Mouse (Mus musculus) CH12.LX (cell line): ENCODE measurements around the gene Atp8a2. TPM values are rescaled to one million over a fixed set of nuclear protein-coding genes. Genes with fewer than 3 reads are reported as not detected.

ENCODE experiments used
- DNase-seq: peaks from one replicate; pipeline ENCODE4 v3.0.0-alpha.2; 2013; ENCODE audit errors: extremely low read depth
- H3K27ac ChIP-seq: 2 replicates; pipeline ENCODE4 v1.5.1; 2012; ENCODE audit warnings: low read depth, mild to moderate bottlenecking, control low read depth, moderate library complexity; ENCODE audit not compliant: insufficient read depth
- H3K27me3 ChIP-seq: replicated peaks from 2 replicates; pipeline ENCODE3; 2012; ENCODE audit warnings: inconsistent platforms
- H3K36me3 ChIP-seq, 2 experiments: replicated peaks in 1 of 2; 2 replicates each; pipeline versions ENCODE3 to v1.6.1; 2012; ENCODE audit warnings: inconsistent platforms in 1 of 2, low read length in 1 of 2, mild to moderate bottlenecking in 1 of 2, mixed read lengths in 1 of 2, moderate library complexity in 1 of 2; ENCODE audit not compliant: control insufficient read depth in 1 of 2, insufficient read depth in 1 of 2
- H3K4me1 ChIP-seq, 2 experiments: 2 replicates each; pipeline ENCODE4 v1.6.1; 2012; ENCODE audit warnings: inconsistent platforms in 1 of 2, moderate library complexity in 1 of 2; ENCODE audit not compliant: insufficient read depth in 2 of 2, control insufficient read depth in 1 of 2
- H3K4me2 ChIP-seq: 2 replicates; pipeline ENCODE4 v1.6.1; 2012; ENCODE audit warnings: low read depth, mild to moderate bottlenecking, control low read depth; ENCODE audit not compliant: poor library complexity, insufficient read depth, severe bottlenecking
- H3K4me3 ChIP-seq, 3 experiments: fragments of 150-350 bp in 1 of 3; sonication (generic) in 1 of 3; replicated peaks in 1 of 3; 2 replicates each; pipeline versions ENCODE3 to v1.5.1; 2011 to 2012; ENCODE audit warnings: low read depth in 2 of 3, low read length in 2 of 3, mild to moderate bottlenecking in 2 of 3, moderate library complexity in 2 of 3, control low read depth in 1 of 3, improper control_type of control experiment in 1 of 3, inconsistent platforms in 1 of 3, mixed read lengths in 1 of 3; ENCODE audit not compliant: poor library complexity in 1 of 3
- H3K79me2 ChIP-seq: replicated peaks from 2 replicates; pipeline ENCODE4 v1.6.1; 2012; ENCODE audit warnings: mild to moderate bottlenecking, moderate library complexity; ENCODE audit not compliant: control insufficient read depth, poor library complexity, insufficient read depth, severe bottlenecking; ENCODE audit errors: extremely low read depth
- H3K9ac ChIP-seq: 2 replicates; pipeline ENCODE4 v1.6.1; 2012; ENCODE audit warnings: low read depth, mild to moderate bottlenecking, control low read depth, moderate library complexity; ENCODE audit not compliant: insufficient read depth
- H3K9me3 ChIP-seq: replicated peaks from 2 replicates; pipeline ENCODE3; 2012; ENCODE audit warnings: low read length, inconsistent platforms, mixed read lengths
- BHLHE40 ChIP-seq: IDR thresholded peaks from 2 replicates; pipeline ENCODE4 v1.6.1; 2011; ENCODE audit warnings: mild to moderate bottlenecking, low read depth, low read length, improper control_type of control experiment
- CHD1 ChIP-seq: IDR thresholded peaks from 2 replicates; pipeline ENCODE4 v1.6.1; 2012; ENCODE audit warnings: low read depth, low read length, improper control_type of control experiment, inconsistent platforms
- CHD2 ChIP-seq: IDR thresholded peaks from 2 replicates; pipeline ENCODE4 v1.6.1; 2011; ENCODE audit warnings: low read length, improper control_type of control experiment
- CTCF ChIP-seq, 2 experiments: IDR thresholded peaks in 1 of 2; conservative IDR thresholded peaks in 1 of 2; 2 replicates each; pipeline ENCODE4 v1.5.1; 2011 to 2012; ENCODE audit warnings: low read depth in 2 of 2, low read length in 2 of 2, improper control_type of control experiment in 1 of 2, inconsistent platforms in 1 of 2, mild to moderate bottlenecking in 1 of 2, moderate library complexity in 1 of 2
- ELF1 ChIP-seq: IDR thresholded peaks from 2 replicates; pipeline ENCODE4 v1.6.1; 2014; ENCODE audit warnings: low read depth, mild to moderate bottlenecking, inconsistent platforms, low read length, improper control_type of control experiment
- EP300 ChIP-seq: IDR thresholded peaks from 2 replicates; pipeline ENCODE4 v1.6.1; 2011; ENCODE audit warnings: low read length, improper control_type of control experiment
- GABPA ChIP-seq: IDR thresholded peaks from 2 replicates; pipeline ENCODE4 v1.6.1; 2012; ENCODE audit warnings: low read depth, low read length, improper control_type of control experiment, inconsistent platforms; ENCODE audit not compliant: insufficient replicate concordance
- HCFC1 ChIP-seq: IDR thresholded peaks from 2 replicates; pipeline ENCODE4 v1.6.1; 2012; ENCODE audit warnings: low read depth, mild to moderate bottlenecking, inconsistent platforms, low read length, improper control_type of control experiment
- IRF4 ChIP-seq: IDR thresholded peaks from 2 replicates; pipeline ENCODE4 v1.6.1; 2014; ENCODE audit warnings: low read depth, mild to moderate bottlenecking, inconsistent platforms, low read length, improper control_type of control experiment
- JUN ChIP-seq: IDR thresholded peaks from 2 replicates; pipeline ENCODE4 v1.6.1; 2011; ENCODE audit warnings: low read depth, mild to moderate bottlenecking, low read length, improper control_type of control experiment, moderate library complexity; ENCODE audit not compliant: insufficient read depth
- KAT2A ChIP-seq: IDR thresholded peaks from 2 replicates; pipeline ENCODE4 v1.6.1; 2012; ENCODE audit warnings: low read length, improper control_type of control experiment, inconsistent platforms; ENCODE audit not compliant: insufficient replicate concordance
- MAFK ChIP-seq: IDR thresholded peaks from 2 replicates; pipeline ENCODE4 v1.6.1; 2011; ENCODE audit warnings: low read length, improper control_type of control experiment; ENCODE audit not compliant: insufficient replicate concordance
- MAX ChIP-seq: IDR thresholded peaks from 2 replicates; pipeline ENCODE4 v1.6.1; 2011; ENCODE audit warnings: low read length, improper control_type of control experiment
- MXI1 ChIP-seq: IDR thresholded peaks from 2 replicates; pipeline ENCODE4 v1.6.1; 2011; ENCODE audit warnings: mild to moderate bottlenecking, low read depth, low read length, improper control_type of control experiment
- MYC ChIP-seq: IDR thresholded peaks from 2 replicates; pipeline ENCODE4 v1.6.1; 2011; ENCODE audit warnings: low read depth, mild to moderate bottlenecking, improper control_type of control experiment, low read length
- NELFE ChIP-seq: IDR thresholded peaks from 2 replicates; pipeline ENCODE4 v1.6.1; 2011; ENCODE audit warnings: low read depth, low read length, improper control_type of control experiment
- NRF1 ChIP-seq: IDR thresholded peaks from 2 replicates; pipeline ENCODE4 v1.6.1; 2014; ENCODE audit warnings: low read depth, mild to moderate bottlenecking, inconsistent platforms, low read length, improper control_type of control experiment, moderate library complexity
- PAX5 ChIP-seq: IDR thresholded peaks from 2 replicates; pipeline ENCODE4 v1.6.1; 2012; ENCODE audit warnings: low read length, inconsistent platforms, mixed read lengths
- POLR2AphosphoS2 ChIP-seq: IDR thresholded peaks from 2 replicates; pipeline ENCODE4 v1.6.1; 2011; ENCODE audit warnings: low read depth, low read length, improper control_type of control experiment
- RAD21 ChIP-seq: IDR thresholded peaks from 2 replicates; pipeline ENCODE4 v1.6.1; 2011; ENCODE audit warnings: low read depth, mild to moderate bottlenecking, low read length, improper control_type of control experiment, moderate library complexity
- SIN3A ChIP-seq: IDR thresholded peaks from 2 replicates; pipeline ENCODE4 v1.6.1; 2012; ENCODE audit warnings: low read length, improper control_type of control experiment, inconsistent platforms
- SMC3 ChIP-seq: IDR thresholded peaks from 2 replicates; pipeline ENCODE4 v1.6.1; 2011; ENCODE audit warnings: low read depth, low read length, improper control_type of control experiment
- TBP ChIP-seq: conservative IDR thresholded peaks from 2 replicates; pipeline ENCODE4 v1.6.1; 2011; ENCODE audit warnings: low read depth, low read length, improper control_type of control experiment
- TCF12 ChIP-seq: IDR thresholded peaks from 2 replicates; pipeline ENCODE4 v1.6.1; 2014; ENCODE audit warnings: low read depth, mild to moderate bottlenecking, inconsistent platforms, low read length, improper control_type of control experiment
- UBTF ChIP-seq: IDR thresholded peaks from 2 replicates; pipeline ENCODE4 v1.6.1; 2012; ENCODE audit warnings: low read depth, mild to moderate bottlenecking, inconsistent platforms, low read length, improper control_type of control experiment, moderate library complexity
- USF1 ChIP-seq: IDR thresholded peaks from 2 replicates; pipeline ENCODE4 v1.6.1; 2014; ENCODE audit warnings: low read depth, mild to moderate bottlenecking, inconsistent platforms, low read length, improper control_type of control experiment
- USF2 ChIP-seq: conservative IDR thresholded peaks from 2 replicates; pipeline ENCODE4 v1.6.1; 2011; ENCODE audit warnings: low read depth, low read length, improper control_type of control experiment
- ZC3H11A ChIP-seq: IDR thresholded peaks from 2 replicates; pipeline ENCODE4 v1.6.1; 2012; ENCODE audit warnings: low read depth, mild to moderate bottlenecking, inconsistent platforms, low read length, improper control_type of control experiment
- ZKSCAN1 ChIP-seq: IDR thresholded peaks from 2 replicates; pipeline ENCODE4 v1.6.1; 2012; ENCODE audit warnings: low read depth, inconsistent platforms, low read length, improper control_type of control experiment, borderline replicate concordance
- dilution Hi-C: fragments of 300-500 bp; cut with MboI; formaldehyde crosslinking; loops from 2 replicates; pipeline ENCODE4 v1.14.3; 2020; ENCODE audit warnings: low sequenced_read_pairs; ENCODE audit not compliant: extremely low pct_unique_long_range_greater_than_20kb, extremely low pct_ligation_motif_present
- in situ Hi-C: fragments of 300-500 bp; cut with MboI; formaldehyde crosslinking; loops from 3 replicates; pipeline ENCODE4 v1.14.3; 2019; ENCODE audit warnings: low sequenced_read_pairs, low pct_ligation_motif_present, low pct_unique_long_range_greater_than_20kb, mixed read lengths
- polyA plus RNA-seq: library from polyadenylated mRNA; unstranded; fragments of >175 nt; gene quantifications from 2 replicates; pipeline ENCODE4 v1.2.1, GENCODE M21; 2012; ENCODE audit warnings: low read depth; ENCODE audit not compliant: insufficient read length
- total RNA-seq, 2 experiments: library from RNA; depleted of rRNA; stranded (reverse); fragments of 300-350 nt in 1 of 2; fragments of >200 nt in 1 of 2; gene quantifications; 2 replicates each; pipeline ENCODE4 v1.2.3; 2012 to 2014

Gene Atp8a2
- total and polyA plus RNA-seq, 3 experiments: 0.15 to 0.29 (median 0.21) TPM

DNA sequence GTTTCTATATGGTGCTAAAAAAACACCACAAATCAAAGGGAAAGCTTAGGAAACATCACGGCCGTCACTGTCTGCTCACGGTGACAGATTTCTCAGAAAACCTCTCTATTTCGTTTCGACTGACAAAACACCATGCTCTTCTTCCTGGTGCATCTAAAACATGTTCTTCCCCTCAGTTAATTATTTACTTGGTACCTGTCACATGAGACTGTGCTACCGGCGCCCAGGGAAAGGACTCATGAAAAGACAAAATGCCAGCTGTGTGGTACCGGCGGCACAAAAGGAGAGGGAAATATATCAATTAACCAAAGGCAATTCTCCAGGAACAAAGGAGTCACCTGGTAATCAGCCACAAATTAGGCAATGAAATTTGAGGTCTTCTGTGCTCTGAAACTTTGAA is 62.3 kb downstream of the Atp8a2 start:
- Histone ChIP-seq H3K36me3 (no peaks in the 10 kb centered on the region), H3K9ac (no peak overlapping the region), H3K79me2 (no peaks in the 10 kb centered on the region), H3K4me1 (no peaks in the 10 kb centered on the region)
- in situ Hi-C loops (no loop called here), dilution Hi-C loops (no loop called here)
- TF ChIP-seq BHLHE40 (no peak), MXI1 (no peak), CHD1 (no peak), TBP (no peak), POLR2AphosphoS2 (no peak), ZC3H11A (no peak), MYC (no peak), SIN3A (no peak), RAD21 (no peak), MAX (no peak), KAT2A (no peak), HCFC1 (no peak), CHD2 (no peak), EP300 (no peak), IRF4 (no peak), ZKSCAN1 (no peak)
- TF ChIP-seq, all 38 proteins: peak for 0
- no peak for DNase-seq
- no peak overlapping the region for H3K27ac ChIP-seq
- H3K9me3 ChIP-seq: no peaks in the 10 kb centered on the region
- no peak overlapping the region for H3K4me3 ChIP-seq
- no peak overlapping the region for H3K4me2 ChIP-seq
- H3K27me3 ChIP-seq: no peaks in the 10 kb centered on the region

DNA sequence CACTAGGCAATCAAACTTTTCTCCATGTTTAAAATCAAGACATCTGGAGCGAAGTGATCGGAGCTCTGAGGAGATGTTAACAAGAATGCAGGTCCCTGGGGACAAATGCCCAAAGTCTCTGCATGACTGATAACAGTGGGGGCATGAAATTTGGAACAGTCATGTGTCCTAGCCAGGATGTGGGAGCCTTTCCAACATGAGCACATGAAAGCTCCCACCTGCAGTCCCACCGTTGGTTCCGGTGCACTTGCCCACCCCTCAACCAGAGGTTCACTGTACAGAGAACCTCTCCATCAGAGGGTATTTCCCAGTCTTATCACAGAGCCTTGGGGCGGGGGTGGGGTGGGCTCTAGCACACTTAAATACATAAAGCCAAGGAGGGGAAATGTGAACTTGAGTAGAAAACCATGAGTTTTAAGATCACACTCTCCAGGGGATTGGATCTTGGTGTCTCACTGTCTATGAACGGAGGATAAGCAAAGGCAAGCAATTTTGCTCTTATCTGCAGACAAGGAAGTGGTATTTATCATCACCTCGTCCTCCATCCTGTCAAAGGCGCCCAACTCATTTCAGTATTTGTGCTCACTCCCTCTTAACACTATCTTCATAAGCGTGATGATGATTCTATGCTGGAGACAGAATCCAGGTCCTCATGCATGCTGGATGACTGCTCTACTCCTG is 65.6 kb downstream of the Atp8a2 start:
- Histone ChIP-seq H3K36me3 (no peaks in the 10 kb centered on the region), H3K27me3 (no peaks in the 10 kb centered on the region), H3K4me2 (no peak overlapping the region), H3K9me3 (no peaks in the 10 kb centered on the region), H3K79me2 (no peaks in the 10 kb centered on the region), H3K9ac (no peak overlapping the region), H3K4me3 (no peak overlapping the region), H3K27ac (no peak overlapping the region), H3K4me1 (no peaks in the 10 kb centered on the region)
- TF ChIP-seq MXI1 (no peak), KAT2A (no peak), CHD2 (no peak), TCF12 (no peak), ZC3H11A (no peak), USF2 (no peak), MAFK (no peak), NRF1 (no peak), POLR2AphosphoS2 (no peak), NELFE (no peak), PAX5 (no peak), SMC3 (no peak), CTCF (conservative IDR thresholded peaks at IDR 0.05 in 1 of 2, IDR thresholded peaks at IDR 0.05 in 1 of 2; ENCODE audit: low read depth in 2 of 2, low read length in 2 of 2) (no peak), ELF1 (no peak), JUN (no peak), SIN3A (no peak), USF1 (no peak), UBTF (no peak), GABPA (no peak)
- in situ Hi-C loops (no loop called here), dilution Hi-C loops (no loop called here)
- DNase-seq: no peak
